Mouse (Mus musculus): Measurements from ENCODE around the gene Tceal3. TPM values are rescaled to one million over a fixed set of nuclear protein-coding genes. Genes with fewer than 3 reads are reported as not detected.
"Not testable (repeated sequence)": the region's sequence is repeated elsewhere in the genome, so short reads cannot be mapped to it uniquely, and the experiment has no call there.

Gene Tceal3
- total RNA-seq, 4 experiments from 2014 or later: 0.91 to 1.1 TPM; not detected in 2

GRCm38 (mm10) chrX:136707446-136708167, 117.0 kb downstream of the Tceal3 start, which contains the start of gene Tceal1:
Tceal1 (plus strand) TSS chrX:136707982.
- peak; percentile 28 to 41 for DNase-seq (ENCODE audit: low spot score in 2 of 2)

- DNase-seq (ENCODE audit: low spot score in 2 of 2): no peak
Measured at GRCm38 (mm10) chrX:136708168-136708681, 117.6 kb downstream of the Tceal3 start.

- no peak for DNase-seq (ENCODE audit: low spot score in 2 of 2)
Measured at GRCm38 (mm10) chrX:136708782-136709181, 118.1 kb downstream of the Tceal3 start.

GRCm38 (mm10) chrX:136714742-136715474, 124.3 kb downstream of the Tceal3 start:
- not testable (repeated sequence) for DNase-seq (ENCODE audit: low spot score in 2 of 2)

Other genes starting within 250 kb of the Tceal3 start
- gene Kir3dl1, start 72.8 kb upstream of the Tceal3 start, total RNA-seq (2022): not detected
- gene Kir3dl2, start 46.8 kb upstream of the Tceal3 start, total RNA-seq (2022): not detected
- gene Tceal1, start 117.1 kb downstream of the Tceal3 start, total RNA-seq (2022): 1 to 10 TPM; 2.2 to 3.0 (median 2.6) TPM
- gene Morf4l2, start 152.8 kb downstream of the Tceal3 start, total RNA-seq (2022): 100 to 1,000 TPM; 141 to 157 (median 149) TPM
- not detected for gene Glra4, start 189.3 kb downstream of the Tceal3 start, total RNA-seq (2022)
- 1 to 10 TPM; 1.5 to 3.2 (median 2.0) TPM for gene Plp1, start 231.8 kb downstream of the Tceal3 start, total RNA-seq (2022)